Mouse (Mus musculus) layer of hippocampus, adult 8-10 months (tissue): ENCODE results near the gene Ptprf. TPM values are rescaled to one million over a fixed set of nuclear protein-coding genes. Genes with fewer than 3 reads are reported as not detected.

Experiments
- DNase-seq, 2 experiments: peaks; one replicate each; pipeline ENCODE4 v3.0.0; 2022; ENCODE audit warnings: low spot score in 2 of 2
- total RNA-seq, 4 experiments: library from RNA; stranded (reverse); gene quantifications; 2 replicates each; pipeline ENCODE4 v1.2.4; 2022

Ptprf gene
- total RNA-seq, 4 experiments from 2014 or later, result 78.3 to 80.3 (median 78.9) TPM

DNA sequence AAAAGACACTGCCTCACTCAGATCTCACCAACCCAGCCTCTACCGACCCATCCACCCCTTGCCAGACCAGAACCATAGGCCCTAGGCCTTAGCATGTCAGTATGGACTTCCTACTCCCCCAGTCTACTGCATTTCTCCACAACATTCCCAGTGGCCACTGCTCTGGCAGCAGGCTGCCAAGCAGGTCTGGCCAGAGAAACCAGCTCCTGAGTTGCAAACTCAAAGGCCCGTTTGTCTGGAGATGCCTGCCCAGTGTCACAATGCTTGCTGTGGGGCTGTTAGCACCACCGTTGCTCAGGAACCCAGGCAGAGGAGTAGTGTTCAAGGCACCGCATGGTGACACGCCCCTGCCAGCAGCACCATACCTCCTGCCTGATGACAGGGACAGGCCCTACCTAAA lies 5.0 kb downstream of the Ptprf start:
- no peak for DNase-seq

DNA sequence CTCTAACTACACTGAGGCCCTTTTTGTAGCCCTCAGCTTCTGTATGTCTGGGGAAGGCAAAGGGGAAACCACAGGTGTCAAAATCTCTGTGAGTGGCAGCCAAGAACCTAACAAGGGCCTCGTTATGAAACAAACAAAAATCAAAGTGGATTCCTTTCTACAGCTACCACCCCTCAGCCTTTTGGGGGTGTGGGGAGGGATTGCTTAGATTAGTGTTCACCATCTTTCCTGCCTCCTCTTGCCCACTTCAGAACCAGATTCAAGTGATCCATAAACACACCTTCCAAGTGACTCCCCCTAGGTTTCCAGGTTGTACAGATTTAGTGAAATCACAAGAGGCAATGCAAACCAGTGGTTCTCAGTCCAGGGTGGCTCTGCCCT lies 9.0 kb downstream of the Ptprf start:
- no peak for DNase-seq

DNA sequence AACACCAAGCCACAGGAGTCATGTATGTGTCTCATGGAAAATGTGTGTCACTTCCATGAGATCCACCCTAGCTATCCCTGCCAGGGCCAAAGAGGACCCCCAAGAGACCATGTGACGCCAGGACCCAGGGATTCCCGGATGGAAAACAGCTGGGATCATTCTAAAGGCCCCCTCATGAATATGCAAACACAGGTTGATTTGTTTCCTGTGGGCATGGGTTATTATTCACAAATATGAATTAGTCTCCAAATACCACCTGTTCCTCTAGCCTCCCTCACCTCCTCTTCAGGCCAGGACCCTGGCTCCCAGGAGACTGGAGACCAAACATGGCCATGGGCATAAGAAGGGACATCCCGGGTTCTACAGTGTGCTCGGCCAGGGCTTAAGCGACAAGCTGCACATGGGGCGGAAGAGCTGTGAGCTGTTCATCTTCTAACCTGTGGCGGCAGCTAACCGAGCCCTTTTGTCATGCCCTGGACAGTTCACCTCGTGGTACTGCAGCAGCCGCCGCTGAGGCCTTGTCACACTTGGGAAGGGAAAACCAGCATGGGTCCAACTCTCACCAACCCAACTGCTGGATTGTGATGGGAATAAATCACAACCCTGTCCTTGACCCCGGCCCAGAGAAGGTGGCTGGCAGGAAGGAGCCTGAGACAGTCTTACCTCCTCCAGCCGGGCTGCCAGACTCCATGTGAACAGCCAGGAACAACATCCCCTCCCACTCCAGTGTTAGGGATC lies 9.6 kb downstream of the Ptprf start:
- no peak for DNase-seq

DNA sequence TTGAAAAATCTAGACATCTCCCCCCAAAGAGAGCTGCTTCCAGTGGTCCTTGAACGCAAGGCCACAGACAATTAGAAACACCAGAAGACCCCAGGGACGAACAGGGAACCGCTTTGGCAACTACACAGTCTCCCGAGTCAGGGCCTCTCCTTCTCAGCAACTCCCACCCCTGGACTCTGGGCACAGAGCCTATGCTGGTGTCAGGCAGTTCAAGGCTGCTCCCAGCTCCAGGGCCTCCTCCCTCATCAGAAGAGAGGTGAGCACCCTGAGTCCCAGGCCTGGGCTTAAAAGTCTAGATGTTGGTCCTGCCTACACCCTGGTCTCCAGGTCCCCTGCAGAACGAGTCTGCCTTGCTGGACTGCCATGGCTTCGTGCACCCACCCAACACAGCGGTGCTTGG lies 10.7 kb downstream of the Ptprf start:
- no peak for DNase-seq

DNA sequence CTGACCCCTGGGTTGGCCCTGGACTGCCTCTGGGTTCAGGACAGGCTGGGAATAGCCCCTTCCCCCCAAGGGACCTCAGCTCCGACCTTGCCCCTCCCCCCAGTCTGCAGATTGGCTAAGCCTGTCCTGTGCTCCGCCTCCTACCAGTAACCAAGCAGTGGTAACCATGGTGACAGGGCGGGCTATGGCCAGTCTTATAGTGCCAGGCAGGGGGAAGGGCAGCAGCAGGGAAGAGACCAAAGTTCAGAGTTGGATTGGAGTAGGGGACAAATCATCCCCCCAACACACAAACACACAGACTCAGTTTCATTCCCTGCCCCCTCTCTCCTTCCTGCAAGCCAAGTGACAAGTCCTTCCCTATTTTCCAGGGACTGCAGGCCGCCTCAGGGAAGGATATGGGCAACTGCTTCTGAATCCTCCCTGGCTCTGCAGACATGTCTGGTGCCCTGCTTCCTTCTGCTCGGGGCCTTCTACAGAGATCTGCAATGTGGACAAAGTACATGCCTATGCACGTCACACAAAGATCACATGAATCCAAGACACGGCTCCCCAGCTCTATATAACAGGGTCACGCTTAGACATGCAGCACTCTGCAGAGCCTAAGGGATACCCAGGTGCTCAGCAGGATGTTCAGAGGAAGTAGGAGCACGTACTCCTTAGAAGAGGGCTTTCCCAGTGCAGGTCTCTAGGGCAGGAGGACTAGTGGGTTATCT lies 14.5 kb downstream of the Ptprf start:
- peak; percentile 73 to 80 for DNase-seq

DNA sequence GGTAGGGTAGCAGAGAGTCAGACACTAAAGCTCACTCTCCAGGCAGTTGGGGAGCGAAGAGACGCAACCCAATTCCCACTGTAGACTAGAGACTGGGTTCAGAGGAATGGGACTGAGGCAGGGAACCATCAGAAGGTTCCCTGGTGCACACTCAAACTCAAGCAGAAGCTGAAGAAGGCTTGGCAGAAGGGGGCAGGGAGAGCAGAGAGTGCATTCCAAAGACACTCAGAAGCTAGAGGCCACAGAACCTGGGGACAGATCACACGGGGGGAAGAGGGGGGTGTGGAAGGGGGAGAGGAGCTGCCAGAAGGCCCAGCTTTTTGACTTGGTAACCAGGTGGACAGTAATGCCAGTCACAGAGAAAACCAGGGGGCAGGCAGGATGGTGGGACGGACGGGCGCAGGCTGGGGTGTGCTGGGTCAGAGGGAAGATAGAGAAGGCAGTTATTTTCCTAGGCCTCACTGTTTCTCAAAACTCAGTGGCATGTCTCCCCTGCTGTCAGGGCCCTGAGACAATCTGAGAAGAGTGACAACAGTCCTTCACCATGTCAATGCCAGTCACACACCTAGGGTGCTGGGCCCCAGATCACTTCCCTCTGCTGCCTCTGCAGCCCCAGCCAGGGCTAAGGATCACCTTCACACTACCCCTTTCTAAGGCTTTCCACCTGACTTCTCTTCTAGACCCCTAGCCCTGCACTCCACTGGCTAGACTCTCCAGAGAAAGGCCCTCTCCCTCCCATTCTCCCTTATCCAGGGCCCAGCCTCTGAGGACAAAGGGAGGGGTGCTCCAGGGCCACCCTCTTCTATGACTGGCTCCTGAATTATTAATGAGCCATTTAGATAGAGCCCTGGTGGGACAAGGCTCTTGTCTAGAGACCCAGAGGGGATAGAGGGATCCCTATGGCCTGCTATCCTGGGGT lies 15.3 kb downstream of the Ptprf start:
- no peak for DNase-seq

DNA sequence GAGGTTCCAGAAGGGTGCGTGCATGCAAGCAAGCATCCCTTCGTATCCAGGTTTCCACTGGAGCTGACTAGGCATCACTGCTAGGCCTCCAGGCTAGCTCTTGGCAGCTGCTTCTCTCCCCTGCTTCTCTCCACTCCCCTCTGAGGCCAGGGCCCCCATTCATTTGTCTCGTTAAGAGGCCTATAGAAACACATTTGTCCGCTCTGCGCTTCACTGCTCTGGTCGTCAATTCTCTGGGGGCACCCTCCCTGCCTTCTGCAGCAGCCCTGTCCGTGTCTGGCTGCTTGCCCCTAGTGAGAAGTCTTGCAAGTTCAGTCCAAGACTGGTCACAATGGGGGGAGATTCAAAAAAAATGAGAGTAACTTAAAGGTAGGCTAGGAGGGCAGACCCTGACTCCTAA lies 16.7 kb downstream of the Ptprf start:
- DNase-seq, result no peak

DNA sequence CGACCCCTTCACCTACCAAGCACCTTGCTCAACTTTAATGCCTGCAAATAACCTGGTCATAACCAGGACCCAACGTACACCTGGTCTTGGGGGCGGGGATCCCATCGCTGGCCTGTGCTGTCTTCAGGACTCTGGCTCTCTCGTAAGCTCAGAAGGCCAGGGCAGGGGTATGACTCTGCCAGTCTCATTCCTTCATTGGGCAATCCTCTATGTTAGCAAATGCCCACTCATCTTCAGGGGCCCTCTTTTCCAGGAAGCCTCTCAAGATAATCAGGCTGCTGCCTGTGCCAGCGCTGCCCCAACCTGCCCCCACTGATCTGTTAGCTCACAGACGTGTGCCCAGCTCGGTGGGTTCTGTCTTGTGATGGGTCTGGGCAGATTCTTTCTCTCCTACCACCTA lies 17.2 kb downstream of the Ptprf start:
- DNase-seq, result no peak

DNA sequence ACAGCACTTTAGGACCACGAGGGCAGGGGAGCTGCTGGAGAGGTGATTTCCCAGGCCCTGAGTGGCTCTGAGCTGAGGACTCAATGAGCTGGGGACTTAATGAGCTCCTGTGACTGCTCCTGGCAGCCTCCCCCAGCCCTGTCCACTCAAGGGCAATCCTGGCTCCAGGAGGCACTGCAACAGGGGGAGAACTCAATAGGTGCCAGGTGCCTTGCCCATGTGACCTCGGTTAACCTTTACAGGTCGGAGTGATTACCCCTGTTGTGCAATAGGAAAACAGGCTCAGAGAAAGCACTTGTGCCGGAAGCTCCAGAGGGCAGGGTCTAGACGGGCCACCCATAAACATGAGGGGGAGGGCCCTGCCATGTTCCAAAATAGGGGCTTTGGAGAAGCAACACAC lies 17.7 kb downstream of the Ptprf start:
- no peak for DNase-seq

DNA sequence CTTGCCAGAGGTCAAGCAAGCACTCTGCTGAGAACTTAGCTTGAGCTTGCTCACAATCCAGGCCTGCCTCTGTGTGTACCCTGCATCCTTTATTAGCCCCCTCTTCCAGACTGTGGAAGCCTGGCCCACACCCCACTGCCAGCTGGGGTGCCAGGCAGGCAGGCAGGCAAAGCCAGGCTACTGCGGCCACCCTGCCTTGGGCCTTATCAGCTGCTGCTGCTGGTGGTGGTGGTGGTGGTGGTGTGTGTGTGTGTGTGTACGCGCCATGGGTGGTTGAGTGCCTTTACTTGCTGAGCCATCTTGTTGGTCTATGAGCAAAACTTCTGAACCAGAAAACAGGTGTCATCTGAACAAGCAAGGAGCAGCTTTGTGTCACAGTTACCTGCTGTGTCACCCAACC lies 18.3 kb downstream of the Ptprf start:
- DNase-seq, result no peak

DNA sequence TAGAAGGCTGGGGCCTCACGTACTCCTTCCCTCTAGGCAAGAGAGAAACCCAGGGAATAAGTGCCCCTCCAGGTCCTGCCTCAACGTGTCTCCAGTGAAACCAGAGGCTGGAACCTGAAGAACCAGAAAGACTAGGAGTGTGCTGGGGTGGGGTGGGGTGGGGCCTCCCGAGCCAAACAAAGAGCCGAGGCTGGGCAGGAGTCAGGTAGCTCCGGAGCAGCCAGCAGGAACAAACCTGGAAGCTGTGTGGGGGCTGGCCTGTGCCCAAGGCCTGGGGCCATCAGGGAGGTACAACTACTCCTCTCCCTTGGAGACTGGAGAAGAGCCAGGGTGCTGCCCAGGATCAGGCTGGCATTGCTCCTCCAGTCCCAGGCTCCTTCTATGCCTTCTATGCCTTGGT lies 18.9 kb downstream of the Ptprf start:
- DNase-seq, result no peak

DNA sequence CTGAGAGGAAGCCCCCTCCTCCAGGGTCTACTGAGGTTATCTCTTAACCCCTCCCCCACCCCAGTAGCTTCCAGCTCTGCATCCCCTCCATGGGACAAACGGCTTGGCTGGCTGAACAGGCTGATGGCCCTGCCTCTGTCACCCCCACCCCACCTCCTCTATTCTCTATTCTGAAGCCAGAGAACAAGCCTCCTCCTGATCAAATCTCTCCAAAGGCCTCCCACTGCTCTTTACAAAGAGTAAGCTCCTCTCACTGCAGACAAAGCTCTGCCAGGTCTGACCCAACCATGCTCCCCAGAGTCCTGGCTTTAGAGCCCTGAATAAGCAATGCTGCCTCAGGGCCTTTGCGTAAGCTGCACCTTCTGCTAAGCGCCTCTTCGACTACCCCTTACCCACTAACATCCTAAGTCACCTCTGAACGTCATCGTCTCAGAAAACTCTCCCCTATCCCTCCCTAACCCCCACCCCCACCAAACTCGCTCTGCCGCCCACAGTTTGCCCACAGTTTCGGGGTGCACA lies 19.6 kb downstream of the Ptprf start:
- DNase-seq, result no peak

DNA sequence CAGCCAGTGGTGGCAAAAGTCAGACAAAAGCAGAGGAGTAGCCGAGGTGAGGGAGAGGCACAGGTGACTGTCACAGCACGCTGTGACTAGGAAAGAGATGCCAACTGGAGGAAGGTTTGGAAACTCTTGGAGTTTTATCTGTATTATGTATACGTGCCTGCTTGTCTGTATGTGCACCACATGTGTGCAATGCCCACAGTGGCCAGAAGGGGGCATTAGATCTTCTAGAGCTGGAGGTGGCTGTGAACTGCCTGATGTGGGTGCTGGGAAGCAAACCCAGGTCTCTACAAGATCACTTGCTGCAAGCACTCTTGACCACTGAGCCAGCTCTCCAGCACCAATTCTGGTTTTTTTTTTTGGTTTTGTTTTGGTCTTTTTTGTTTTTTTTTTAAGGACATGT lies 20.5 kb downstream of the Ptprf start:
- DNase-seq, result no peak

DNA sequence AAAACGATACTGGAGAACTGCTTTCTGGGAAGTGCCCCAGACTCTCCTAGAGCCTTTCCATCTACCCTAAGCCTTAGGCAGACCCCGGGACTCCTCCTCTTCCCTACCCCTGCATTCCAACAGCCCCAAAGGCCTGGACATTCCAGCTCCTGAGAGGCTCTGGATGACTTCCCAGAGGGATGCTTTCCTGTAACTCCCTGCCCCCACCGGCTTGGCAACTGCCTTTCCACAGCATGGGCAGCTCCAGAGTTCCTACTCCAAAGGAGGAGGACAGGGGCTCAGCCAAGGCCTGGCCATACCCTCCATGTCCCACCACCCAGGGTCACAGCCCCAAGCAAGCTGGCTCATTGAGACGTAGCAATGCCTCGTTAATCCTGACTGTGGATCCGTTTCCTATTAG lies 21.2 kb downstream of the Ptprf start:
- DNase-seq, result no peak

DNA sequence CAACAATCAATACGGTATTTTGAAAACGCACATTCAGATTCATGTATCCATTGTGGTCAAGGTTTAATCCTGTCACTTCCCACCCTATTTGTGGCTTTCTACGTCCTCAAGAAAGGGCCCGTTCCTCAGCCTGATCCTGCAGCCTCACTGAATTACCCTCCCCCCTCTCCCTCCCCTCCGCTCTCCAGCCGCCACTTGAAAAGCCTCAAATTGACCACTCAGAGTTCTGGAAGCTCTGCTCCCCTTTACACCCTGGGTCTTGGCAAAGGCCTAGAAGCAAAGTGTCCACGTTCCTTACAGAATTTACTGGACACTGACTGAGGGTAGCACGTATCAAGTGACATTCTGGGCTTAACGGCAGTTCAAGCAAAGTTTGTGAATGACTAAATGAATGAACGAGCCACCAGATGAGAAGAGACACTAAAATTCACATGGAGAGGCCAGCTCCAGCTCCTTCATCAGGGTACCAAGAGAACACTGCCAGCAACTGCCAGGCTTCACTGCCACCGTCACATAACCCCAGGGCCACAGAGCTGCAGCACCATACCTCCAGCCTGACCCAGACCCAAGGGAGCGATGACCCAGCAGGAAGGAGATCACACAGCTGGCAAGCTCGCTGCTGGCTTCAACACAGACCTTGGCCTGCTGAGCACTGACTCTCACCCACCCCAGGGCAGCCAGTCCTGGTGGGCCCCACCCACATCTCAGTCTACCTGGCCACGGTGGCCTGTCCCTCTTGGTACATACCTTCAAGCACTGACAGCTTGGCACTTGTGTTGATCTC lies 22.6 kb downstream of the Ptprf start:
- DNase-seq, result no peak

DNA sequence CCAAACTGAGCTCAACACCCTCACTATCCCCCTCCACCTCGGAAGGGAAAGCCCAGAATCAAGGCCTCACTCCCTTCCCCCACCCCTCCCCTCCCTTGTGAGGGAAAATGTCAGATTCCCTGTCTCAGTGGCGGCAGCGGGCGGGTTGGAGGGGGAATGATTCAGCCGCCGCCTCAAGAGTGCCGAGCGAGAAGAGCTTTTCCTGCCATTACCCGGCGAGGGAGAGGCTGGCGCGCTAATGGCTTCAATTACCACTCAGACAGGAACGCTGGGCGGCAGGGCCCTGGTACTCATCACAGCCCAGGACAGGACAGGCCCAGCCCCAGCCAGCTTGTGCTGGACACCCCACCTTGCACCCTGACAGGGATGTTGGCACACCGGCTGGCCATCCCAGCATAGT lies 25.6 kb downstream of the Ptprf start:
- DNase-seq, result no peak

DNA sequence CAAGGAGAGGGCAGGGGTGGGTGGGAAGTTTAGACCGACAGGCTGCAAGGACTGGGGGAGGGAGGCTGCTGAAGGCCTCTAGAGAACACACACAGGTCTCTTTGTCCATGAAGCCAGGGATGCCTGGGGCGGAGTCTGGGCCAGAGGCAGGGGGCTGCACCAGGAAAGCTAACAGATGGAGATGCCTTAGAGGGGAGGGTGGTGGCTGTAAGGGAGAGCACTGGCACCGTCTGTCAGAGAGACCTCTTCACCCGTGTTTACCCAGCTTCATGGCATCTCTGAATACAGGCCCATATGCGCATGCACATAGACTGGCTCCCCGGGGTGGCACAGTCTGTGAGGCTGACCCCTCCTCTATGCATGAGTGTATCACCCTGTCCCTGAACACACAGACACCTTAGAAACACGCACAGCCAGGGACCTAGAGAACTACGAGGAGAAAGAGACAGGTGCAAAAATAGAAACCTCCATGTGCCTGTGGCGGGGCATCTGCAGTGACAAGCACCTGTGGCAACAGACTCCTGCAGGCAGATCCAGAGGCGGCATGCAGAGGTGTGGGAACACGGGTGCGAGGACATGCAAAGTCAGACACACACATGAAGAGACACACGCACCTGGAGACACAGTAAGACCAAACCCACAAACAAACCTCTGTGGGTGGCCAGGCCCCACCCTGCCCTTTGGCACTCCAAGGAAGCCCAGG lies 29.3 kb downstream of the Ptprf start:
- DNase-seq, result no peak

DNA sequence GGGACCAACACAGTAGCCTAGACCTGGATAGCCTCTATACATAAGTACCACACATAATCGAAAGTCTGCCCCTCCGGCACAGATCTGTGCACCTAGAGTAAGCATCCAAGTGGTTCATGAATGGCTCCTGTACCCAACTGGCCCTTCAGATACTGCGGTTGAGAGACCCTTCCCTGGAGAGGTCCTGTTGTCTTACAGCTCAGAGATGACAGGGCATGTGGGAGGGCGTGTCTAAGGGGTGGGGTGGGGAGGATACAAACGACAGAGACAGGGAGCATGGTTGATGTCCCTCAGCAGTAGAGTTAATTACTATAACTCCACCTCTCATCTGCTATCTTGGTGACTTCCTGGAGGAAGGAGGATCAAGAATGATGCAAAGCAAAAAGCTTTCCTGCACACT lies 29.9 kb downstream of the Ptprf start:
- no peak for DNase-seq

DNA sequence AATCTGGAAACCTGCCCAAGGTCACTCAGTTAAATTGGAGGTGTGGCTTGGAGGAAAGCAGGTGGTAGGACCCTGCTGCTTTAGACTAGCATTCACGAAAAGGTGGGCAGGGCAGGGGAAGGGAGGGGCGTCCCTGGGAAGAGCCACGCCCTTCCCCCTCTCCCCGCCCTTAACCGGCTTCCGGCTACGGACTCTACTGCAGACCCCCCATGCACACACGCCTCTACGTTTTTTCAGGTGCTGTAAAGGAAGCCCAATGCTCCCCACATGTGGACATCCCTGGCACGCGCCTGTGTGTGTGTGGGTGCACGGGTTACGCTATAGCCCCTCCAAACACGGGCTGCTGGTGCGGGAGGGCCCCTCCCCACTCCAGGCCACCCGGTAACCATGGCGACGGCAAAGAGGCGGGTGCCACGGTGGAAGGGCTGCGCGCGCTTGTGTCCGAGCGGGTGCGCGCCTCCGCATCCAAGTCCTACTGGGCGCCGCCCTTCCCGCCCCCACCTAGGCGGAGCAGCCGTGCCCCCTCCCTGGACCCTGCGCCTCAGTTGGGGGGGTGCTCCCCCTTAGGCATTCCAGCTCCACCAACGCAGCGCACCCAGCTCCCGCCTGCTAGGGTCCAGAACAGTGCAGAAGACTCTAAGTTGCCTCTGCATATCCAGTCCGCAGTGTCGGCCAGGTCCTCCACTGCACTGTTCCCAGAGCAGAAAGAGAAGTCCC lies 30.5 kb downstream of the Ptprf start:
- DNase-seq, result peak; percentile 45 to 62
